Mouse (Mus musculus) E14TG2a.4 (cell line): ENCODE data around the gene Intu.
A peak's percentile ranks its signal among the peaks of the same experiment; 100 is the strongest.

Source experiments
- H3K27me3 ChIP-seq: 2 replicates; pipeline ENCODE4 v1.6.1; 2014; ENCODE audit warnings: low read length, control low read depth; ENCODE audit not compliant: insufficient read depth
- H3K36me3 ChIP-seq: 2 replicates; pipeline ENCODE4 v1.6.1; 2014; ENCODE audit warnings: low read length, control low read depth; ENCODE audit not compliant: insufficient read depth
- H3K4me1 ChIP-seq: replicated peaks from 2 replicates; pipeline ENCODE4 v1.6.1; 2014; ENCODE audit warnings: low read depth, low read length, control low read depth
- H3K4me3 ChIP-seq: replicated peaks from 2 replicates; pipeline ENCODE4 v1.5.1; 2014; ENCODE audit warnings: mild to moderate bottlenecking, low read length
- H3K9me3 ChIP-seq: 2 replicates; pipeline ENCODE4 v1.6.1; 2014; ENCODE audit warnings: low read length, control low read depth
- CTCF ChIP-seq: conservative IDR thresholded peaks from 2 replicates; pipeline ENCODE4 v1.5.1; 2014; ENCODE audit warnings: low read length
- NANOG ChIP-seq: IDR thresholded peaks from 2 replicates; pipeline ENCODE4 v1.6.1; 2014; ENCODE audit warnings: borderline replicate concordance, low read length, mixed read lengths
- POU5F1 ChIP-seq: IDR thresholded peaks from 2 replicates; pipeline ENCODE4 v1.6.1; 2014; ENCODE audit warnings: low read length, borderline replicate concordance

The Intu gene

GRCm38 (mm10) chr3:40531286-40532141, at the start of gene Intu:
Intu (plus strand) TSS chr3:40531286.
- no peaks in the 10 kb centered on the region for H3K36me3 ChIP-seq
- no peak for TF ChIP-seq POU5F1
- no peak for TF ChIP-seq CTCF
- TF ChIP-seq NANOG, result no peak
- peak within 1 kb of the TSS; percentile 85 for H3K4me3 ChIP-seq
- peaks cover 68% of the 10 kb centered on the region for H3K27me3 ChIP-seq
- H3K4me1 ChIP-seq, result peaks cover 14% of the 10 kb centered on the region
- H3K9me3 ChIP-seq, result no peaks in the 10 kb centered on the region

- TF ChIP-seq POU5F1 (no peak), NANOG (no peak), CTCF (no peak)
- Histone ChIP-seq H3K9me3 (peaks cover 39% of the 10 kb centered on the region), H3K36me3 (no peaks in the 10 kb centered on the region), H3K4me3 (no peak overlapping the region), H3K27me3 (no peaks in the 10 kb centered on the region), H3K4me1 (0 out of 2 replicates have a peak, but pooled peaks cover 3% of the 10 kb centered on the region)
Measured at GRCm38 (mm10) chr3:40483221-40483654, 47.8 kb upstream of the Intu start.

GRCm38 (mm10) chr3:40487381-40487780, 43.7 kb upstream of the Intu start:
- Histone ChIP-seq H3K9me3 (peaks cover 13% of the 10 kb centered on the region), H3K4me1 (0 out of 2 replicates have a peak, but pooled peaks cover 3% of the 10 kb centered on the region), H3K36me3 (no peaks in the 10 kb centered on the region), H3K27me3 (no peaks in the 10 kb centered on the region), H3K4me3 (no peak overlapping the region)
- TF ChIP-seq NANOG (no peak), CTCF (no peak), POU5F1 (no peak)

- no peak overlapping the region for H3K4me3 ChIP-seq
- TF ChIP-seq NANOG (no peak), POU5F1 (no peak), CTCF (peak; percentile 74)
- 0 out of 2 replicates have a peak, but pooled peaks cover 3% of the 10 kb centered on the region for H3K4me1 ChIP-seq
- no peaks in the 10 kb centered on the region for H3K36me3 ChIP-seq
- peaks cover 10% of the 10 kb centered on the region for H3K9me3 ChIP-seq
- no peaks in the 10 kb centered on the region for H3K27me3 ChIP-seq
Measured at GRCm38 (mm10) chr3:40491742-40492141, 39.3 kb upstream of the Intu start.

- no peak overlapping the region for H3K4me3 ChIP-seq
- no peaks in the 10 kb centered on the region for H3K4me1 ChIP-seq
- H3K27me3 ChIP-seq, result no peaks in the 10 kb centered on the region
- TF ChIP-seq CTCF, result peak; percentile 57
- no peak for TF ChIP-seq NANOG
- H3K9me3 ChIP-seq, result no peaks in the 10 kb centered on the region
- no peaks in the 10 kb centered on the region for H3K36me3 ChIP-seq
Measured at GRCm38 (mm10) chr3:40498898-40499297, 32.2 kb upstream of the Intu start.

- TF ChIP-seq POU5F1 (no peak), CTCF (no peak), NANOG (no peak)
- H3K4me3 ChIP-seq, result no peak overlapping the region
- H3K4me1 ChIP-seq, result no peaks in the 10 kb centered on the region
- H3K9me3 ChIP-seq, result no peaks in the 10 kb centered on the region
- 0 out of 2 replicates have a peak, but pooled peaks cover 4% of the 10 kb centered on the region for H3K27me3 ChIP-seq
- no peaks in the 10 kb centered on the region for H3K36me3 ChIP-seq
Measured at GRCm38 (mm10) chr3:40500157-40500808, 30.8 kb upstream of the Intu start.

GRCm38 (mm10) chr3:40504377-40504776, 26.7 kb upstream of the Intu start:
- Histone ChIP-seq H3K4me1 (no peaks in the 10 kb centered on the region), H3K9me3 (no peaks in the 10 kb centered on the region), H3K36me3 (no peaks in the 10 kb centered on the region), H3K27me3 (0 out of 2 replicates have a peak, but pooled peaks cover 4% of the 10 kb centered on the region), H3K4me3 (no peak overlapping the region)
- TF ChIP-seq NANOG (no peak), POU5F1 (no peak), CTCF (no peak)

GRCm38 (mm10) chr3:40505451-40506014, 25.6 kb upstream of the Intu start:
- H3K27me3 ChIP-seq, result 0 out of 2 replicates have a peak, but pooled peaks cover 4% of the 10 kb centered on the region
- TF ChIP-seq POU5F1, result no peak
- no peak for TF ChIP-seq CTCF
- no peak for TF ChIP-seq NANOG
- no peak overlapping the region for H3K4me3 ChIP-seq
- no peaks in the 10 kb centered on the region for H3K36me3 ChIP-seq
- H3K9me3 ChIP-seq, result no peaks in the 10 kb centered on the region
- no peaks in the 10 kb centered on the region for H3K4me1 ChIP-seq
